Mouse (Mus musculus): ENCODE measurements at regions not wholly inside any gene's neighbourhood (a gene's known extent, or its start where the extent isn't known, plus 50 kb on each side); places are given as distances from the start of the nearest gene placed in this dataset.
"Not testable (repeated sequence)": the region's sequence is repeated elsewhere in the genome, so short reads cannot be mapped to it uniquely, and the experiment has no call there.

DNA sequence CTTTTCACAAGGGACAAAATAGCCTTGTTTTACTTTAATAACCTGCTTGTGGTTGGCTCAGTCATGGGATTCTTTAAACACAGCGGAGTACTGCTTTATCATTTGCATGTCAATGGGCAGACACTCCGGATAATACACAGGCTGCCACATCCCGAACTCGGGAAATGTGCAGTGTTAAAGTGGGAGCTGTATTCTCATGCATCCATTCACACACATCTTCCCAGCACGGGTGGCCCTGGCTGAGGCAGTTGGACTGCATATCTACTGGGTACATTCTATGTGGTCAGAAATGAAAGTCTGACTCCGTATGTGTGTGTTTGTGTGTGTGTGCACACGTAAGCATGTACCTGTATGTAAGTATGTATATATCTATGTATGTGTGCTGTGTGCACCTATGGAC lies 100.5 kb downstream of the Btg1 start:
- DNase-seq (ENCODE audit: low spot score), result no peak
- H3K27ac ChIP-seq (replicated peaks; ENCODE audit: low read depth, low read length), result no peak overlapping the region
- no peak overlapping the region for H3K4me3 ChIP-seq (ENCODE audit: low read depth, low read length)
- no peak overlapping the region for H3K9ac ChIP-seq (replicated peaks; ENCODE audit: low read length)
- 83% methylated on average over 7 of the region's 7 CpGs for WGBS
- H3K4me1 ChIP-seq (ENCODE audit: control insufficient read depth, insufficient read depth, low read length), result no peaks in the 10 kb centered on the region
- no peaks in the 10 kb centered on the region for H3K36me3 ChIP-seq (replicated peaks; ENCODE audit: control insufficient read depth, insufficient read depth, low read depth, low read length)
- no peaks in the 10 kb centered on the region for H3K27me3 ChIP-seq (ENCODE audit: control insufficient read depth, insufficient read depth, low read length)
- H3K4me2 ChIP-seq (ENCODE audit: low read depth, low read length), result no peak overlapping the region
- no peaks in the 10 kb centered on the region for H3K9me3 ChIP-seq (replicated peaks; ENCODE audit: control insufficient read depth, low read length)
- ATAC-seq (replicated peaks; ENCODE audit: insufficient number of reproducible peaks, low FRiP score, low TSS enrichment, low read depth), result no peak

DNA sequence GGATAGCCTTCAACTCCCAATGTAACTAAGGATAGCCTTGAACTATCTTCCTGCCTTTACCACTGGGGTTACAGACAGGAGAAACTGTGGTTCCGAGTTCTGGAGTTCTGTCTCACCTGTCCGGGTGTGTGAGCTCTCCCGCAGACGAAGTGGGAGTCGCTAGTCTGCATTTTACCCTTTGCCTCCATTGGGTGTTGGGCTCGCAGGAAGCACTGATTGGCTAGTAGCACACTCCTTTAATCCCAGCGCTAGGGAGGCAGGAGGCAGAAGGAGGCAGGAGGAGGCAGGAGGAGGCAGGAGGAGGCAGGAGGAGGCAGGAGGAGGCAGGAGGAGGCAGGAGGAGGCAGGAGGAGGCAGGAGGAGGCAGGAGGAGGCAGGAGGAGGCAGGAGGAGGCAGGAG lies 101.9 kb downstream of the Btg1 start:
- H3K4me1 ChIP-seq (ENCODE audit: control insufficient read depth, insufficient read depth, low read length); H3K36me3 ChIP-seq (replicated peaks; ENCODE audit: control insufficient read depth, insufficient read depth, low read depth, low read length); H3K4me2 ChIP-seq (ENCODE audit: low read depth, low read length); H3K27ac ChIP-seq (replicated peaks; ENCODE audit: low read depth, low read length); H3K9ac ChIP-seq (replicated peaks; ENCODE audit: low read length); H3K4me3 ChIP-seq (ENCODE audit: low read depth, low read length); DNase-seq (ENCODE audit: low spot score); H3K9me3 ChIP-seq (replicated peaks; ENCODE audit: control insufficient read depth, low read length); H3K27me3 ChIP-seq (ENCODE audit: control insufficient read depth, insufficient read depth, low read length); ATAC-seq (replicated peaks; ENCODE audit: insufficient number of reproducible peaks, low FRiP score, low TSS enrichment, low read depth): not testable (repeated sequence)
- WGBS, result 90% methylated on average over 7 of the region's 7 CpGs

GRCm38 (mm10) chr10:96720281-96720711 lies 103.5 kb downstream of the Btg1 start:
- H3K9ac ChIP-seq (replicated peaks; ENCODE audit: low read length), result no peak overlapping the region
- ATAC-seq (replicated peaks; ENCODE audit: insufficient number of reproducible peaks, low FRiP score, low TSS enrichment, low read depth) (no peak), DNase-seq (ENCODE audit: low spot score) (no peak)
- H3K4me3 ChIP-seq (ENCODE audit: low read depth, low read length), result no peak overlapping the region
- no peaks in the 10 kb centered on the region; the same call in 1 of the 2 replicates for H3K4me1 ChIP-seq (ENCODE audit: control insufficient read depth, insufficient read depth, low read length)
- no peak overlapping the region for H3K27ac ChIP-seq (replicated peaks; ENCODE audit: low read depth, low read length)
- H3K27me3 ChIP-seq (ENCODE audit: control insufficient read depth, insufficient read depth, low read length), result no peaks in the 10 kb centered on the region
- H3K4me2 ChIP-seq (ENCODE audit: low read depth, low read length), result no peak overlapping the region
- H3K9me3 ChIP-seq (replicated peaks; ENCODE audit: control insufficient read depth, low read length), result no peaks in the 10 kb centered on the region
- H3K36me3 ChIP-seq (replicated peaks; ENCODE audit: control insufficient read depth, insufficient read depth, low read depth, low read length), result no peaks in the 10 kb centered on the region
- WGBS, result 58% methylated on average over 7 of the region's 7 CpGs

GRCm38 (mm10) chr10:96720956-96721688 lies 104.3 kb downstream of the Btg1 start:
- no peak for DNase-seq (ENCODE audit: low spot score)
- ATAC-seq (replicated peaks; ENCODE audit: insufficient number of reproducible peaks, low FRiP score, low TSS enrichment, low read depth), result peak; percentile 8; the same call in 1 of the 2 replicates
- no peaks in the 10 kb centered on the region for H3K27me3 ChIP-seq (ENCODE audit: control insufficient read depth, insufficient read depth, low read length)
- H3K9ac ChIP-seq (replicated peaks; ENCODE audit: low read length), result no peak overlapping the region
- WGBS, result 46% methylated on average over 9 of the region's 9 CpGs
- no peak overlapping the region for H3K4me2 ChIP-seq (ENCODE audit: low read depth, low read length)
- H3K9me3 ChIP-seq (replicated peaks; ENCODE audit: control insufficient read depth, low read length), result no peaks in the 10 kb centered on the region
- H3K27ac ChIP-seq (replicated peaks; ENCODE audit: low read depth, low read length), result no peak overlapping the region
- H3K4me1 ChIP-seq (ENCODE audit: control insufficient read depth, insufficient read depth, low read length), result no peaks in the 10 kb centered on the region; the same call in 1 of the 2 replicates
- no peaks in the 10 kb centered on the region for H3K36me3 ChIP-seq (replicated peaks; ENCODE audit: control insufficient read depth, insufficient read depth, low read depth, low read length)
- no peak overlapping the region for H3K4me3 ChIP-seq (ENCODE audit: low read depth, low read length)

- H3K4me2 ChIP-seq (ENCODE audit: low read depth, low read length), result no peak overlapping the region
- H3K4me3 ChIP-seq (ENCODE audit: low read depth, low read length), result no peak overlapping the region
- peak; percentile 76 for DNase-seq (ENCODE audit: low spot score)
- H3K36me3 ChIP-seq (replicated peaks; ENCODE audit: control insufficient read depth, insufficient read depth, low read depth, low read length), result no peaks in the 10 kb centered on the region
- no peak overlapping the region for H3K27ac ChIP-seq (replicated peaks; ENCODE audit: low read depth, low read length)
- peak; percentile 91 for ATAC-seq (replicated peaks; ENCODE audit: insufficient number of reproducible peaks, low FRiP score, low TSS enrichment, low read depth)
- no peaks in the 10 kb centered on the region; the same call in 1 of the 2 replicates for H3K4me1 ChIP-seq (ENCODE audit: control insufficient read depth, insufficient read depth, low read length)
- 20% methylated on average over 9 of the region's 9 CpGs for WGBS
- no peaks in the 10 kb centered on the region for H3K9me3 ChIP-seq (replicated peaks; ENCODE audit: control insufficient read depth, low read length)
- H3K9ac ChIP-seq (replicated peaks; ENCODE audit: low read length), result no peak overlapping the region
- no peaks in the 10 kb centered on the region for H3K27me3 ChIP-seq (ENCODE audit: control insufficient read depth, insufficient read depth, low read length)
Measured at GRCm38 (mm10) chr10:96722491-96722890, 105.7 kb downstream of the Btg1 start.

- DNase-seq (ENCODE audit: low spot score) (no peak), ATAC-seq (replicated peaks; ENCODE audit: insufficient number of reproducible peaks, low FRiP score, low TSS enrichment, low read depth) (no peak)
- Histone ChIP-seq H3K27me3 (ENCODE audit: control insufficient read depth, insufficient read depth, low read length) (no peaks in the 10 kb centered on the region), H3K4me1 (ENCODE audit: control insufficient read depth, insufficient read depth, low read length) (no peaks in the 10 kb centered on the region; the same call in 1 of the 2 replicates), H3K36me3 (replicated peaks; ENCODE audit: control insufficient read depth, insufficient read depth, low read depth, low read length) (no peaks in the 10 kb centered on the region), H3K27ac (replicated peaks; ENCODE audit: low read depth, low read length) (no peak overlapping the region), H3K4me2 (ENCODE audit: low read depth, low read length) (no peak overlapping the region), H3K4me3 (ENCODE audit: low read depth, low read length) (no peak overlapping the region), H3K9ac (replicated peaks; ENCODE audit: low read length) (no peak overlapping the region), H3K9me3 (replicated peaks; ENCODE audit: control insufficient read depth, low read length) (no peaks in the 10 kb centered on the region)
- WGBS, result 92% methylated on average over 6 of the region's 6 CpGs
Measured at GRCm38 (mm10) chr10:96723071-96723470, 106.3 kb downstream of the Btg1 start.

DNA sequence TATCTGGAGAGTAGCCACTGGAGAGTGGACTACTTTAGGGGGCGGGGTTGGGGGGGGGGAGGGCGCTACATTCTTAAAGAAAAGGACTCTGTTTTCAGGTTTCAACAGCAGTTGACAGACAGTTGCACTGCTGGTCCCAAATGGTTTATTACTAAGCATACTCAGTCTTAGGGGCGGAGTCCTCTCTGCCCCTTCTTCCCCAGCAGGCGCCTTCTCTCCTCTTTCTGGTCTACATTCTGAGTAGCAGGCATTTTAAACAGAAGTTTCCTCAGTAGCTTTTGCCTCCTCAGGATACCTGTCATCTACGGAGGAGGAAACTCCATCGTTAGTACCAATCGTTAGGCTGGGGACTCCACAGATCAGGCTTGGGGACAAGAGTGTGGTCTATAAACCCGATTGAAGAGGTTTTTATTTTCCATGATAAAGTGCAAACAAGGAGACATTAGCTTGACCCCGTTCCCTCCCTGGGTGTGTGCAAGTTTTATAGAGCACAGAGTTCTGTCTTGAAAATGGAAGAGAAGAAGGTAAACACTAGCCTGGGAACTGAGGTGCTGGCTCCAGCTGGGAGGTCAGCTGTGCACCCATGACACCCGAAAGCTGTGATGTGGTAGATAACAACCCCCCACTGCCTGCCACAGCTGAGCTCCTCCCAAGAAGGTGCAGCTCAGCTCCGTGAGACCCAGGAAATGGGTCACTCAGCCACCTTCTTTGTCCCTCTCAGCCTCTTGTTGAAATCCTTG lies 107.8 kb downstream of the Btg1 start:
- Histone ChIP-seq H3K36me3 (replicated peaks; ENCODE audit: control insufficient read depth, insufficient read depth, low read depth, low read length) (no peaks in the 10 kb centered on the region), H3K27me3 (ENCODE audit: control insufficient read depth, insufficient read depth, low read length) (no peaks in the 10 kb centered on the region), H3K9me3 (replicated peaks; ENCODE audit: control insufficient read depth, low read length) (no peaks in the 10 kb centered on the region), H3K4me3 (ENCODE audit: low read depth, low read length) (no peak overlapping the region), H3K4me1 (ENCODE audit: control insufficient read depth, insufficient read depth, low read length) (no peaks in the 10 kb centered on the region; the same call in 1 of the 2 replicates), H3K4me2 (ENCODE audit: low read depth, low read length) (no peak overlapping the region), H3K9ac (replicated peaks; ENCODE audit: low read length) (no peak overlapping the region), H3K27ac (replicated peaks; ENCODE audit: low read depth, low read length) (no peak overlapping the region)
- DNase-seq (ENCODE audit: low spot score) (no peak), ATAC-seq (replicated peaks; ENCODE audit: insufficient number of reproducible peaks, low FRiP score, low TSS enrichment, low read depth) (no peak)
- WGBS, result 48% methylated on average over 11 of the region's 11 CpGs
